Mouse (Mus musculus) stomach, embryonic 16.5 days (tissue): ENCODE measurements around the gene Pitpna. TPM values are rescaled to one million over a fixed set of nuclear protein-coding genes. Genes with fewer than 3 reads are reported as not detected.

Source experiments
- ATAC-seq: fragments of 200-750 bp; cut with Nextera tagmentation; 2 replicates; pipeline ENCODE4 v1.8.0; 2017; ENCODE audit warnings: moderate number of reproducible peaks, moderate TSS enrichment; ENCODE audit not compliant: insufficient read depth, low FRiP score
- H3K27ac ChIP-seq: fragments of 300-500 bp; sonication (generic); 2 replicates; pipeline ENCODE4 v1.5.1; 2014; ENCODE audit warnings: low read length
- H3K27me3 ChIP-seq: fragments of 300-500 bp; sonication (generic); 2 replicates; pipeline ENCODE4 v1.6.1; 2014; ENCODE audit warnings: low read length, control low read depth, mixed read lengths; ENCODE audit not compliant: control insufficient read depth, insufficient read depth
- H3K36me3 ChIP-seq: fragments of 300-500 bp; sonication (generic); 2 replicates; pipeline ENCODE4 v1.6.1; 2014; ENCODE audit warnings: low read length; ENCODE audit not compliant: control insufficient read depth, insufficient read depth
- H3K4me1 ChIP-seq: fragments of 300-500 bp; sonication (generic); 2 replicates; pipeline ENCODE4 v1.6.1; 2014; ENCODE audit warnings: low read length, control low read depth, mixed read lengths; ENCODE audit not compliant: control insufficient read depth, insufficient read depth
- H3K4me2 ChIP-seq: fragments of 300-500 bp; sonication (generic); 2 replicates; pipeline ENCODE4 v1.6.1; 2014; ENCODE audit warnings: low read depth, low read length, mixed read lengths
- H3K4me3 ChIP-seq: fragments of 300-500 bp; sonication (generic); replicated peaks from 2 replicates; pipeline ENCODE4 v1.5.1; 2014; ENCODE audit warnings: mild to moderate bottlenecking, low read length
- H3K9ac ChIP-seq: fragments of 300-500 bp; sonication (generic); 2 replicates; pipeline ENCODE4 v1.6.1; 2014; ENCODE audit warnings: low read length
- H3K9me3 ChIP-seq: fragments of 300-500 bp; sonication (generic); replicated peaks from 2 replicates; pipeline ENCODE4 v1.6.1; 2016; ENCODE audit warnings: low read length, control low read depth; ENCODE audit not compliant: control insufficient read depth
- WGBS: fragments of 180-500 bp; shearing (Covaris S2); extraction: QIAGEN DNeasy Blood & Tissue Kit; methylation state at CpG from one replicate; pipeline ENCODE4 v1.1.7; 2014; 5-methylcytosine and 5-hydroxymethylcytosine counted together
- polyA plus RNA-seq: library from polyadenylated mRNA; unstranded; fragments of >200 nt; fragmentation: Nextera tagmentation; extraction: Ambion mirVana; gene quantifications from 2 replicates; pipeline ENCODE4 v1.2.1, GENCODE M21; 2015

Gene Pitpna
- polyA plus RNA-seq, 1 experiment from 2014 or later, result 63.1 TPM

GRCm38 (mm10) chr11:75668621-75669020 lies 80.7 kb downstream of the Pitpna start:
- peaks cover 26% of the 10 kb centered on the region for H3K36me3 ChIP-seq
- H3K4me2 ChIP-seq, result no peak overlapping the region
- no peak for ATAC-seq
- no peaks in the 10 kb centered on the region for H3K9me3 ChIP-seq
- no peak overlapping the region for H3K27ac ChIP-seq
- H3K4me3 ChIP-seq, result no peak overlapping the region
- H3K4me1 ChIP-seq, result no peaks in the 10 kb centered on the region
- 86% methylated on average over 3 of the region's 3 CpGs for WGBS
- no peak overlapping the region for H3K9ac ChIP-seq
- H3K27me3 ChIP-seq, result no peaks in the 10 kb centered on the region

DNA sequence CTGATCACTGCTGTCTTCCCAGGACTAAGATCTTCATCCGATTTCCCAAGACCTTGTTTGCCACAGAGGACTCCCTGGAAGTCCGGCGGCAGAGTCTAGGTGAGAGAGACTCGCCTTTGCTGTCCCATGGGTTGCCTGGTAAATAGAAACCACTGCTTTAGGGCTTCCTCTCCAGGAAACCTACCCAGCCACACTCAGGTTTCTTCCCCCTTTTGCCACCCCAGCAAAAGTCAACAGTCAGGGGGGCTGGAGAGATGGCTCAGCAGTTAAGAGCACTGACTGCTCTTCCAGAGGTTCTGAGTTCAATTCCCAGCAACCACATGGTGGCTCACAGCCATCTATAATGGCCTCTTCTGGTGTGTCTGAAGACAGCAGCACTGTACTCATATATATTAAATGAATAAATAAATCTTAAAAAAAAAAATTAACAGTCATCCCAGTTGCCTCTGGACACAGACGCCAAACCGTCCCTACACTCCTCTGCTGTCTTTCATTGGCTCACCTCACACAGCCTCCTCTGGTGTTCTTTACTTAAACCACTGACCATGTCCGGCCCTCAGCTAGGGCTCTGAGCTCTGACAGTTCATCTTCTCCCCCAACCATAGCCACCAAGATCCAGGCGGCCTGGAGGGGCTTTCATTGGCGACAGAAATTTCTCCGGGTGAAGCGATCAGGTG lies 81.4 kb downstream of the Pitpna start:
- Histone ChIP-seq H3K4me1 (no peaks in the 10 kb centered on the region), H3K36me3 (peaks cover 25% of the 10 kb centered on the region), H3K4me2 (no peak overlapping the region), H3K27ac (no peak overlapping the region), H3K27me3 (no peaks in the 10 kb centered on the region), H3K4me3 (no peak overlapping the region), H3K9ac (no peak overlapping the region), H3K9me3 (no peaks in the 10 kb centered on the region)
- ATAC-seq, result no peak
- 87% methylated on average over 11 of the region's 11 CpGs for WGBS

GRCm38 (mm10) chr11:75669853-75670200 lies 81.9 kb downstream of the Pitpna start:
- Histone ChIP-seq H3K9ac (no peak overlapping the region), H3K27ac (no peak overlapping the region), H3K9me3 (no peaks in the 10 kb centered on the region), H3K4me3 (no peak overlapping the region), H3K4me1 (no peaks in the 10 kb centered on the region), H3K36me3 (peaks cover 23% of the 10 kb centered on the region), H3K4me2 (no peak overlapping the region), H3K27me3 (no peaks in the 10 kb centered on the region)
- no peak for ATAC-seq
- WGBS, result 87% methylated on average over 12 of the region's 12 CpGs

GRCm38 (mm10) chr11:75671426-75672180 lies 83.7 kb downstream of the Pitpna start:
- Histone ChIP-seq H3K9ac (no peak overlapping the region), H3K4me2 (no peak overlapping the region), H3K9me3 (no peaks in the 10 kb centered on the region), H3K27me3 (no peaks in the 10 kb centered on the region), H3K27ac (no peak overlapping the region), H3K4me1 (no peaks in the 10 kb centered on the region), H3K4me3 (no peak overlapping the region), H3K36me3 (peaks cover 8% of the 10 kb centered on the region; the same call in 1 of the 2 replicates)
- ATAC-seq, result no peak
- 81% methylated on average over 22 of the region's 22 CpGs for WGBS

- no peak for ATAC-seq
- Histone ChIP-seq H3K27ac (no peak overlapping the region), H3K4me3 (no peak overlapping the region), H3K4me2 (no peak overlapping the region), H3K4me1 (no peaks in the 10 kb centered on the region), H3K27me3 (no peaks in the 10 kb centered on the region), H3K9ac (no peak overlapping the region), H3K36me3 (peaks cover 6% of the 10 kb centered on the region; the same call in 1 of the 2 replicates), H3K9me3 (no peaks in the 10 kb centered on the region)
- 91% methylated on average over 5 of the region's 5 CpGs for WGBS
Measured at GRCm38 (mm10) chr11:75673411-75673810, 85.5 kb downstream of the Pitpna start.

GRCm38 (mm10) chr11:75674875-75675274 lies 87.0 kb downstream of the Pitpna start:
- Histone ChIP-seq H3K27me3 (no peaks in the 10 kb centered on the region), H3K4me1 (no peaks in the 10 kb centered on the region), H3K27ac (no peak overlapping the region), H3K9me3 (no peaks in the 10 kb centered on the region), H3K4me2 (no peak overlapping the region), H3K36me3 (peaks cover 6% of the 10 kb centered on the region; the same call in 1 of the 2 replicates), H3K4me3 (no peak overlapping the region), H3K9ac (no peak overlapping the region)
- WGBS, result 68% methylated on average over 3 of the region's 3 CpGs
- ATAC-seq, result no peak

GRCm38 (mm10) chr11:75677881-75678746 lies 90.2 kb downstream of the Pitpna start:
- Histone ChIP-seq H3K4me2 (peak overlapping the region; percentile 62), H3K9me3 (no peaks in the 10 kb centered on the region), H3K4me3 (peak overlapping the region; percentile 99), H3K27me3 (no peaks in the 10 kb centered on the region), H3K36me3 (no peaks in the 10 kb centered on the region), H3K9ac (peak overlapping the region; percentile 97), H3K27ac (peak overlapping the region; percentile 76), H3K4me1 (peaks cover 18% of the 10 kb centered on the region)
- WGBS, result 82% methylated on average over 3 of the region's 3 CpGs
- no peak for ATAC-seq
